Mouse (Mus musculus) cortical plate, adult 2 months (tissue): Measurements from ENCODE around the gene Srp72.

Experiments
- CTCF ChIP-seq: fragments of 200-500 bp; IDR thresholded peaks from 2 replicates; pipeline ENCODE4 v1.5.1; 2011; ENCODE audit warnings: mild to moderate bottlenecking, control low read depth, low read length; ENCODE audit not compliant: insufficient read depth; ENCODE audit errors: extremely low read depth
- POLR2A ChIP-seq: fragments of 200-500 bp; IDR thresholded peaks from 2 replicates; pipeline ENCODE4 v1.6.1; 2011; ENCODE audit warnings: mild to moderate bottlenecking, low read length, control low read depth; ENCODE audit not compliant: insufficient read depth; ENCODE audit errors: extremely low read depth

DNA sequence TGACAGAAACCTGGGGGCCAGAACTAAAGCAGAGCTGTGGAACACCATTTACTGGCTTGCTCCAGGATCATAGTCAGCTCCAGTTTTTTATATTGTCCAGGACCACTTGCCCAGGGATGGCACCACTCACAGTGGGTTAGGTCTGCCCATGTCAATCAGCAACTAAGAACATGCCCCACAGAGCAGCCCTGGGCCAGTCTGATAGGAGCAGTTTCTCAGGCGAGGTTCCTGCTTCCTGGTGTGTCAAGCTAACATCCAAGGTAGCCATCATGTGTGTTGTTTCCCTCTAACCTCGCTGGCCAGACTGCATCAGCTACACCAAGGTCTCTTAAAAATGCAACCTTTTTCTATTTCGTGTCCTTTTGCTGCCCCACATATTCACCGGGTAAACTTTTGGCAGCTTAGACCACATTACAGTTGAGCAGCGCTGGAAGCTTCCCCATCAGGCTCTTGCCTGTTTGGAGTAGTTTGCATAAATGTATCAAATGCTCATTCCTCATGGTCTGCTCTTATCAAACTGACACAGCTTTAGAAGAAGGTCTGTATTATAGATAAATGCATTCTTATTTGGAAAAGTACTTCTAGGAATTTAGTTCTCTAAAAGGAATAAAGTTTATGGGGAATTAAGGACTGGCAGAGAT, 18.8 kb downstream of the Srp72 start:
- TF ChIP-seq CTCF (no peak), POLR2A (no peak)
